Mouse (Mus musculus) megakaryocyte-erythroid progenitor cell, adult 5-6 weeks (primary cell): ENCODE results near the gene Gfi1b. TPM values are rescaled to one million over a fixed set of nuclear protein-coding genes. Genes with fewer than 3 reads are reported as not detected.

Source experiments
- ATAC-seq: replicated peaks from 2 replicates; pipeline ENCODE4 v1.8.0; 2016; ENCODE audit warnings: mild to moderate bottlenecking, inconsistent platforms; ENCODE audit not compliant: severe bottlenecking, poor library complexity, low FRiP score, low TSS enrichment
- total RNA-seq, 2 experiments: library from RNA; stranded (forward) in 1 of 2; stranded (reverse) in 1 of 2; fragments of 200-1000, 215-1000 nt in 1 of 2; fragments of >200 nt in 1 of 2; fragmentation: Nextera tagmentation in 1 of 2; gene quantifications; 2 replicates each; pipeline ENCODE4 v1.2.3; 2014 to 2017

Gfi1b gene
- total RNA-seq, 2 experiments from 2014 or later = 113 to 331 TPM

- peak; percentile 42 for ATAC-seq
Measured at GRCm38 (mm10) chr2:28605789-28606541, 15.8 kb downstream of the Gfi1b start.

DNA sequence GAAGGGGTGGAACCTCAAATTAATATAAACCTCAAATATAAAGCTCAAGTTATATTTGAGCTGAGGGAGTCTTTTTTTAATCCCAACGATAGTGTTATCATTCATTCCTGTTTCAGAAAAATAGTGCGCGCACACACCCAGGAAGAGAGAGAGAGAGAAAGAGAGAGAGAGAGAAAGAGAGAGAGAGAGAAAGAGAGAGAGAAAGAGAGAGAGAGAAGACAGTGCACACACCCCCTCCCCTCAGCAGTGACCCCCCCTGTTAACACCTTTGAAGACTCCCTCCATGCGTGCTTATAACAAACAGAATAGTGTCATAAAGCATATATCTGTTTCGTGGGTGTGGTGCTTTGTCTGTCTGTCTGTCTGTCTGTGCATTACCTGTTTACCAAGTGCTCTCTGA lies 18.2 kb downstream of the Gfi1b start:
- ATAC-seq = no peak

DNA sequence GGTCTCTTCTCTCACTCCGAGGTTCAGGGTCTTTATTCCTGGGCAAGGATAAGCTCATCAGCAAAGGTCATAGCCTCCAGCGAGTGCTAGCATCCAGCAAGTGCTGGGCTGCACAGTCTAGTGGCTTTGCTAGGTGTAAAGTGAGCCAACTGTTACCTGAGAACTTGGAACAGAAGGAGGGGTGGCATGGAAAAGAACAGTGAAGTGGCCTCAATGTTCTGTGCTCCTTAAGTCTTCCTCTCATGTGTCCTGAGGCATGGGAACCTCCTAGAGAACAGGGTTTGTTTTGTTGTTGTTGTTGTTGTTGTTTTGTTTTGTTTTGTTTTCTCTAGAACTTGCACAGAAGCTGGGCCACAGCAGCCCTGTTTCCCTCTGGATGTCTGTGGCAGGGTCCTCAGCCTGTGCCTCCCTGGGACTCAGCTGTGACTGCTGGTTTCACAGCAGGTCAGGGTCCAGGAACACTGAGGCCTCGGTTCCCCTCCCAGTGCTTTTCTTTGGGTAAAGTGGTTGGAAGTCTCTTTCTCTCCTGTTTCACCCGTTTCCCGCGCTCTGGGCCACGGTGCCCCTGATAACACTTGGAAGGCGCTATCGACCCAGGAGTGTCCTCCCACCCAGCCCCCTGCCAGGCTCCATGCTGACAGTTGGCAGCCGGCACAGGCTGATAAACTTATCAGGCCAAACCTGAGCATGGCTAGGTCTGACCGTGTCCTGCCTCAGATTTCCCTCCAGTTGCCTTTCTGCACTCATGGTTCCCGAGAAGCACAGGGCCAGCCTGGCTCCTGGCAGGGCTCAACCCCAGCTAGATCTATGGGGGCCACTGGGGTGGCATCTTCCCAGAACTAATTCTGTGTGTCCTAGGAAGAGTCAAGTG lies 19.8 kb downstream of the Gfi1b start:
- peak; percentile 61 for ATAC-seq

GRCm38 (mm10) chr2:28599569-28599900 lies 22.2 kb downstream of the Gfi1b start:
- ATAC-seq = no peak

DNA sequence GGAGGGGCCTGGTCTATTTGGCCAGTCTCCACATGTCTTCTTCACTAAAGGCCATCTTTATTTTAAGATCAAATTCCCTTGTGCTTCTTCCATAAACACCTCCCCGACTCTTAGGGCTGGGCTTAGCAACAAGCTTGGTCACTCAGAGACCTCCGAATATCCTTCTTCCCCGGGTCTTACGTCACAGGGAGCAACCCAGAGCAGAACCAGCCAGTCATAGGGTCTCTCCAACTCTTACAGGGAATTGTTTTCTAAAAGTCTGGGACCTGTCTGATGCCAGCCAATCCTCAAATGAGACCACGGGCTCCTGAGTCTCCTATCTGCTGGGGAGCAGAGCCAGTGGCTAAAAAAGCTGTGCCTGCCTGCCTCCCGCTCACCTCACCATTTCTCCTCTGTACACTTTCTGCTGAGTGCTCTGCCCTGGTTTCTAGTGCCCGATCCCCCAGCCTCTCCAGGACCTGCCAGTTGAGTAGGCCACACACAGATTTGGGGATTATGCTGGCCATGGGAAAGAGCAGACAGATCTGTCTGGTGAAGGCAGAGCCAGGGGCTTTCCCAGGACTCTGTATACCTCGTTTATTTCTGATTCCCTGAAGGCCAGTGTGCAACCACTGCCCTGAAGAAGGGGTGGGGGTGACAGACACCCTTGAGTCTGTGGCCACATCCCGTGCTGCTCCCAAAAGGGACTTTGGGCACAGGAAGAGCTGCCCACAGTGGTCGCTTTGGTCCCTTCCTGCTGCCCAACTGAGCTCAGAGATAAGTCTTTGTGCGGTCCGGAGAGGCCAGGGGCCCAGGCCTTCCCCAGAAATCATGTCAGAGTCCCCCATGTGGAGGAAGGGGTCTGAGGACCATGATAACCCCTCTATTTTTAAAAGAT lies 22.9 kb downstream of the Gfi1b start:
- no peak for ATAC-seq

- ATAC-seq = peak; percentile 59
Measured at GRCm38 (mm10) chr2:28597733-28598547, 23.8 kb downstream of the Gfi1b start.

GRCm38 (mm10) chr2:28596998-28597397 lies 24.8 kb downstream of the Gfi1b start:
- no peak for ATAC-seq

DNA sequence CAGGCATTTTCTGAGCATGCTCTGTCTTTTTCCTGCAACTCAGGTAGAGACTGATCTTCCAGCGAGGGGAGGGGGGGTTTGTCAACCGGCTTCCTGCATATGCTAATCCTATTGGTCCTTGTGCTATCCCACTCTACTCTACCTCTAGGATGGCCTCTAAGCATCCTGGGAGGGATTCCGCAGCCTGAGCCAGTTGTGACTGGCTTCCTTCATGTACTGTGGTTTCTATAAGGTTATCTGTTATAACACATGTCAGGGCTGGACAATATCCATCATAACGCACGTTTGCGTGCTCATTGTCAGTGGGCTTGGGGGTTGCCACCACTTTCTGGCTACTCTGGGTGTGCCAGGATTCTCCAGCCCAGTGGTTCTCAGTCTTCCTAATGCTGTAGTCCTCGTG lies 25.8 kb downstream of the Gfi1b start:
- ATAC-seq = peak; percentile 51

DNA sequence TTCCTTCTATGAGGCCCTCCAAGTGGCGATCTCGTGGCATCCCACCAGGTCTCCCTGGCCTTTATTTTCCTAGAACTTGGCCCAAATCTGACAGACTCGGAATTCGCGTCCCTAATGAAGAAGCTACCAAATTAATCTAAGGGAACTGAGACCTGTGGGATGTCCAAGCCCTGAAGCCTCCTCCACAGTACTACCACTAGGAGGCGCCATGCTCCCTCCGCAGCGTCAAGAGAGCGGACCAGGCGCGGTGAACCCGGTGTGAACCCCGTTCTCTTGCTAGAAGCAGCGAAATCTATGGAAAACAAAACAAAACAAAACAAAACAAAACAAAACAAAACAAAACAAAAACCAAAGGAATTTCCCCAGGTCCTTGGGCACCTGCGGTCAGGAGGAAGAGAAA lies 29.0 kb downstream of the Gfi1b start:
- ATAC-seq = peak; percentile 66

DNA sequence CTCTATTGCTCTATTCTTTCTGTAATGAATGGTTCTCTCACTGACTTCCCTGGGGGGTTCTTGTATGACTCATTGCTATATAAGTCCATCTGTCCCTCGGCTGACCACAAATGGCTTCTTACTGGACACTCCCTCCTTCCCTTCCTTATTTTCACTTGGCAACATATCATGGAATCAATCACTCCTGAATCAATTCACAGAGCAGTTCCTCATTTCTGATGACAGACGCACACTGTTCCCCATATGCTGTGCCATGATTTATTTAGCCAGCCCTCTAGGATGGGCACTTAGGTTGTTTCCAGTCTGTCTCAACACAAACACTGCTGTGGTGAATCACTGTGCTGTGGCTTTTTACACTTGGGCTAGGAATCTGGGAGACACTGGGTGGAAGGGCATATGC lies 30.3 kb downstream of the Gfi1b start:
- no peak for ATAC-seq

DNA sequence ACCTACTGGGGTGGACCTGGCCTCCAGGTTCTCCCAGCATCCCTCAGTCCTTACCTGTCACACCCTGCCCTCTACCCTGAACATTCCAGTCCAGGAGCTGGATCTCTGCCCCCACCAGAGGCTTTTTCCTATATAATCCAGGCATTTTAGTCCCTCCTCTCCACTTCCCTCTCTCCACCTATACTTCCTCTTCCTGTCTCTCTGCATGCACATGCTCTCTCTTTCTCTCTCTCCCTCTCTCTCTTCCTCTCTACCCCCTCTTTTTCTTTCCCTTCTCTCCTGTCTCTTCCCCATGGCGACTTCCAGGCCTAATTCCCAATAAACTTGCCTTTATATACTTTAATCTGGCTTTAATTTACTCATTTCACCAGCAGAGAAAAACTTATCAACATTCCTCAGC lies 33.2 kb downstream of the Gfi1b start:
- ATAC-seq = no peak

- no peak for ATAC-seq
Measured at GRCm38 (mm10) chr2:28585730-28586129, 36.1 kb downstream of the Gfi1b start.

DNA sequence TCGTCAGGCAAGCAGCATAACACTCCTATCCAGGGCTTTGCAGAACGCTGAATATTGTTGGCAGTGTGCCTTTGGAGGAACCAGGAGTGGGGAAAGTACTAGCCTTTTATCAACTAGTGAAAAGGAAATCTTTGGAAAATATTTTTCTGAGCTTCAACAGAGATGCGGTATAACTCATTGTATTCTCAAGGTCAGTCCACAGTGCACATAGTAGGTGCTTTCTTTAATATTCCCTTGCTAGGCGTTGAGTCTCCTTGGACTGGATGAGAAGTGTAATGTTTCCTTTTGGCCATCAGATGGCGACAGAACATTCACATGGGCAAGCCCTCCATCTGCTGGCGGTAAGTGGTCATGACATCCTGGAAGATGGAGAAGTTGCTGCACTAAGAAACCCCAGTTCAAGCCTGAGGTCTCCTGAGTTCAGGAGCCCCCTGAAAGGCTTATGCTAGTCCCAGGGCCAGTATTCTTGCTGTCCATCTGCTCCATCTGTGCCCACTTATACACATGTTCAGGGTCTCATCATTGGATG lies 36.7 kb downstream of the Gfi1b start:
- ATAC-seq = peak; percentile 58

GRCm38 (mm10) chr2:28583651-28584050 lies 38.1 kb downstream of the Gfi1b start, which contains the start of gene Gtf3c5:
TSS of gene Gtf3c5 (minus strand) at chr2:28583751.
- no peak for ATAC-seq

- ATAC-seq = peak; percentile 88
Measured at GRCm38 (mm10) chr2:28582647-28583353, 39.0 kb downstream of the Gfi1b start.

GRCm38 (mm10) chr2:28578003-28578402 lies 43.8 kb downstream of the Gfi1b start:
- ATAC-seq = peak; percentile 43; the same call in 1 of the 2 replicates

- ATAC-seq = no peak
Measured at GRCm38 (mm10) chr2:28576815-28577214, 45.0 kb downstream of the Gfi1b start.

- ATAC-seq = no peak
Measured at GRCm38 (mm10) chr2:28575341-28575740, 46.4 kb downstream of the Gfi1b start.
